Mouse (Mus musculus) heart, postnatal 0 days (tissue): Measurements from ENCODE around the gene Gfi1.

Experiments
- CTCF ChIP-seq: IDR thresholded peaks from 2 replicates; pipeline ENCODE4 v1.5.1; 2016; ENCODE audit warnings: antibody characterized with exemption, control low read depth, low read depth
- EP300 ChIP-seq: IDR thresholded peaks from 2 replicates; pipeline ENCODE4 v1.6.1; 2016; ENCODE audit warnings: antibody characterized with exemption, low read depth

DNA sequence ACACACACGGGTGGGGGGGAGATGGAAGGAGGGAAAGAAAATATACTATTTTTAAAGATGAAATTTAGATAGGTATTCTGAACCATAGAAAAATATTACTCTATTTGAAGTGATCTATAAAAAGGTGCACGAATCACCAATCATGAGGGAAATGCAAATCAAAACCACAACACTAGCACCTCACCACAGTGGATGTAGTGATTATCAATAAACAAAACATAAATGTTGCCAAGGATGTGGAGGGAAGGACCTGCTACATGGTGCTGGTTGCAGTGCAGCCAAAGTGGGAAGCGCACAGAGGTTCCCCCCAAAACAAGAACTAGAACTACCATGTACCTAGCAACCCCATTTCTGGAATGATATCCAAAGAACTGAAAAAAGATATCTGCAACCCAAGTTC lies 30.8 kb downstream of the Gfi1 start:
- TF ChIP-seq CTCF = no peak
- TF ChIP-seq EP300 = no peak
